Mouse (Mus musculus): ENCODE data around the gene Pdik1l.

- TF ChIP-seq ZC3H11A (IDR thresholded peaks at IDR 0.05; ENCODE audit: borderline replicate concordance, low read depth, low read length) (no peak), MAFK (IDR thresholded peaks at IDR 0.05; ENCODE audit: insufficient read depth, low read depth, low read length) (no peak), ZNF384 (IDR thresholded peaks at IDR 0.05; ENCODE audit: low read depth, low read length) (no peak), CHD2 (IDR thresholded peaks at IDR 0.05; ENCODE audit: low read depth, low read length) (no peak), HCFC1 (IDR thresholded peaks at IDR 0.05; ENCODE audit: borderline replicate concordance, insufficient read depth, low read length) (no peak)
Measured at GRCm38 (mm10) chr4:134252911-134253721, 34.6 kb downstream of the Pdik1l start.
